Mouse (Mus musculus) Patski (cell line): ENCODE measurements around the gene Zfp512b. TPM values are rescaled to one million over a fixed set of nuclear protein-coding genes. Genes with fewer than 3 reads are reported as not detected.

Experiments
- ATAC-seq: fragments of 100-300 bp; one replicate; pipeline ENCODE4 v1.8.0; 2021
- CTCF ChIA-PET: fragments of 350-600 bp; sonication (Branson Sonifier 250); formaldehyde crosslinking; loops from one replicate; lab custom pipeline; 2022; ENCODE audit warnings: inconsistent platforms; lab: Charles Lee
- POLR2A ChIA-PET: fragments of 350-600 bp; sonication (Branson Sonifier 250); formaldehyde crosslinking; loops from one replicate; lab custom pipeline; 2022; ENCODE audit warnings: antibody characterized with exemption, inconsistent platforms; lab: Charles Lee
- DNase-seq: peaks from one replicate; pipeline ENCODE4 v3.0.0-alpha.2; 2011; ENCODE audit warnings: low read depth, low spot score
- H3K27me3 ChIP-seq: fragments of 371-371 bp; one replicate; pipeline ENCODE4 v1.5.1; 2021
- CTCF ChIP-seq: fragments of 100-300 bp; IDR thresholded peaks from one replicate; pipeline ENCODE4 v1.5.1; 2021
- in situ Hi-C: fragments of 300-500 bp; cut with MboI; formaldehyde crosslinking; loops from 3 replicates; pipeline ENCODE4 v1.11.1; 2018; ENCODE audit warnings: low pct_unique_long_range_greater_than_20kb, mixed read lengths
- polyA plus RNA-seq: library from polyadenylated mRNA; unstranded; gene quantifications from one replicate; pipeline ENCODE4 v1.2.3, GENCODE M21; 2021

Zfp512b gene
- polyA plus RNA-seq, 1 experiment from 2014 or later: 63.1 TPM

- POLR2A ChIA-PET: interaction anchor here (1.0 to 1.7 kb wide), 3 partner anchors 43 to 82 kb away, joined by 3 to 8 read pairs (median 4); partner anchors contain the start of gene Dnajc5
- in situ Hi-C loops: no loop called here
- no peak for TF ChIP-seq CTCF
- no peak for ATAC-seq
- CTCF ChIA-PET: interaction anchor here (1.2 to 1.3 kb wide), 2 partner anchors 78 to 189 kb away, joined by 4 read pairs; no protein-coding TSS in a partner anchor
- no peak for DNase-seq
- H3K27me3 ChIP-seq: no peaks in the 10 kb centered on the region
Observed at GRCm38 (mm10) chr2:181600226-181600758, 7.7 kb upstream of the Zfp512b start.

- in situ Hi-C loops: loop anchor here (25.0 kb wide), 1 partner anchor 1386 kb away; no protein-coding TSS in a partner anchor
- no peaks in the 10 kb centered on the region for H3K27me3 ChIP-seq
- no peak for DNase-seq
- ChIA-PET CTCF (interaction anchor here (0.6 to 1.3 kb wide), 3 partner anchors 76 to 187 kb away, joined by 3 to 4 read pairs (median 4); no protein-coding TSS in a partner anchor), POLR2A (no interaction called here)
- no peak for TF ChIP-seq CTCF
- peak; percentile 27 for ATAC-seq
Observed at GRCm38 (mm10) chr2:181598454-181599351, 6.1 kb upstream of the Zfp512b start, which contains the start of gene Samd10. Gene Samd10, minus strand, starts transcription at chr2:181599212.

GRCm38 (mm10) chr2:181597378-181598061 lies 4.9 kb upstream of the Zfp512b start:
- CTCF ChIA-PET: interaction anchor here (1.7 kb wide), 1 partner anchor 81 kb away, joined by 8 read pairs; no protein-coding TSS in a partner anchor
- TF ChIP-seq CTCF: no peak
- no peak for DNase-seq
- in situ Hi-C loops: loop anchor here (25.0 kb wide), 1 partner anchor 1385 kb away; no protein-coding TSS in a partner anchor
- POLR2A ChIA-PET: interaction anchor here (0.5 to 0.6 kb wide), 3 partner anchors 14 to 279 kb away, joined by 3 read pairs; no protein-coding TSS in a partner anchor
- no peaks in the 10 kb centered on the region for H3K27me3 ChIP-seq
- ATAC-seq: no peak

GRCm38 (mm10) chr2:181596221-181596960 lies 3.8 kb upstream of the Zfp512b start:
- no peak for TF ChIP-seq CTCF
- ChIA-PET CTCF (interaction anchor here (1.0 to 2.3 kb wide), 3 partner anchors 12 to 83 kb away, joined by 3 to 8 read pairs (median 7); partner anchors contain the start of gene Uckl1), POLR2A (no interaction called here)
- ATAC-seq: no peak
- in situ Hi-C loops: loop anchor here (25.0 kb wide), 1 partner anchor 1384 kb away; no protein-coding TSS in a partner anchor
- H3K27me3 ChIP-seq: no peaks in the 10 kb centered on the region
- DNase-seq: no peak

- POLR2A ChIA-PET: interaction anchor here (0.7 kb wide), 1 partner anchor 210 kb away, joined by 5 read pairs; no protein-coding TSS in a partner anchor
- in situ Hi-C loops: loop anchor here (25.0 kb wide), 1 partner anchor 1383 kb away; no protein-coding TSS in a partner anchor
- CTCF ChIA-PET: interaction anchor here (0.8 to 2.3 kb wide), 8 partner anchors 11 to 184 kb away, joined by 3 to 7 read pairs (median 4); partner anchors contain the start of gene Uckl1
- H3K27me3 ChIP-seq: no peaks in the 10 kb centered on the region
- DNase-seq: no peak
- no peak for ATAC-seq
- no peak for TF ChIP-seq CTCF
Observed at GRCm38 (mm10) chr2:181594946-181595696, 2.5 kb upstream of the Zfp512b start.

- TF ChIP-seq CTCF: no peak
- CTCF ChIA-PET: interaction anchor here (0.8 to 2.3 kb wide), 4 partner anchors 10 to 183 kb away, joined by 3 to 7 read pairs (median 4); partner anchors contain the start of gene Uckl1
- DNase-seq (no peak), ATAC-seq (no peak)
- POLR2A ChIA-PET: interaction anchor here (0.6 to 0.7 kb wide), 2 partner anchors 9 to 434 kb away, joined by 3 read pairs; partner anchors contain the start of gene Uckl1
- no peaks in the 10 kb centered on the region for H3K27me3 ChIP-seq
- in situ Hi-C loops: loop anchor here (25.0 kb wide), 1 partner anchor 1382 kb away; no protein-coding TSS in a partner anchor
Observed at GRCm38 (mm10) chr2:181593937-181594336, 1.3 kb upstream of the Zfp512b start.

- POLR2A ChIA-PET: no interaction called here
Observed at GRCm38 (mm10) chr2:181593042-181593421, 429 bp upstream of the Zfp512b start.

GRCm38 (mm10) chr2:181591528-181592085 lies 996 bp downstream of the Zfp512b start, which contains the start of gene Prpf6:
Gene Prpf6, plus strand, starts transcription at chr2:181591868.
- no peak for TF ChIP-seq CTCF
- ChIA-PET POLR2A (interaction anchor here (1.0 to 1.1 kb wide), 2 partner anchors 8 to 9 kb away, joined by 3 to 4 read pairs; no protein-coding TSS in a partner anchor), CTCF (interaction anchor here (0.8 to 1.4 kb wide), 2 partner anchors 10 to 69 kb away, joined by 4 to 5 read pairs; no protein-coding TSS in a partner anchor)
- in situ Hi-C loops: loop anchor here (25.0 kb wide), 1 partner anchor 1379 kb away; no protein-coding TSS in a partner anchor
- ATAC-seq: no peak
- no peaks in the 10 kb centered on the region for H3K27me3 ChIP-seq
- DNase-seq: no peak

More at GRCm38 (mm10) chr2:181593042-181593421, 429 bp upstream of the Zfp512b start:
- H3K27me3 ChIP-seq: no peaks in the 10 kb centered on the region
- no peak for DNase-seq
- ATAC-seq: peak; percentile 7
- in situ Hi-C loops: loop anchor here (25.0 kb wide), 1 partner anchor 1381 kb away; no protein-coding TSS in a partner anchor
- CTCF ChIA-PET: no interaction called here
- no peak for TF ChIP-seq CTCF
